Comparison of ENCODE assay signal across 25 mouse cellular contexts in the genomic region with DNA sequence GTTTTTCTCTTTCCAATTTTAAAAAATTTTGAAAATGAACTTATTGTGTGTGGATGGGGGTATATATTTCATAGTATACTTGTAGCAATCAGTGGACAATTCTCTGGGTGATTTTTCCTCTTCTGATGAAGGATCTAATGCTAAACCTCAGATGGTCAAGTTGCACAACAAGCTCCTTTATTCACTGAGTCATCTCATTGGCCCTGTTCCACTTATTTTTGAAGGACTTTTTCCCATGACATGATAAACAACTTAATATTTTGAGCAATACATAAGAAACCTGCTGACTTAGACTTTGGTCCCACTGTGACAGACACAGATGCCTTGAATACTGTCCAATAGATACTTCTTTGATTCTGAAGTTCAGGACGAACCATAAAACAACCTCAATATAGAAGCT. TPM values are rescaled to one million over a fixed set of nuclear protein-coding genes. Genes with fewer than 3 reads are reported as not detected.
DNase-seq lines count a peak whose midpoint lies in the region; TF ChIP-seq lines count a peak whose summit lies in the region.
"Had no signal": no experiment of that assay in that cellular context is flagged by ENCODE, and none has a peak within 500 bp of the region (broad histone marks: within the 10 kb centered on the region; RNA-seq: fewer than 3 reads in every experiment).

No protein-coding gene starts in this region.

- DNase-seq in lung, postnatal 36 days, result peak; percentile 10
- no peak for DNase-seq in lung, adult 18-20 months
- DNase-seq in heart, embryonic 10.5 days (ENCODE audit: low spot score), result no peak
- no peak for DNase-seq in T-cell, adult 2 months (ENCODE audit: low spot score)
- DNase-seq: adrenal gland, postnatal 10 days; B cell, adult 2 months; cerebellum, adult 11-12 months; cerebellum, adult 8-10 months; cerebellum, postnatal 10 days; cerebellum, postnatal 36 days; embryo, embryonic 11 days; gastrocnemius, postnatal 25 days; heart, adult 18-20 months; heart, postnatal 14 days; heart, postnatal 4 days had no signal

- no peak for TF ChIP-seq CTCF in C2C12 (IDR thresholded peaks at IDR 0.05; ENCODE audit: control insufficient read depth, insufficient read depth, insufficient read length)

- H3K79me2 ChIP-seq in C2C12 (ENCODE audit: control insufficient read depth, insufficient read depth) (no peaks in the 10 kb centered on the region), myocyte (ENCODE audit: control insufficient read depth, insufficient read depth) (no peaks in the 10 kb centered on the region)

- H3K36me3 ChIP-seq in C2C12 (ENCODE audit: control insufficient read depth, insufficient read depth), result no peaks in the 10 kb centered on the region
- no peaks in the 10 kb centered on the region for H3K36me3 ChIP-seq in myocyte (ENCODE audit: control insufficient read depth, insufficient read depth)
- H3K36me3 ChIP-seq in heart, embryonic 10.5 days, result no peaks in the 10 kb centered on the region
- H3K36me3 ChIP-seq: embryonic facial prominence, embryonic 10.5 days; embryonic facial prominence, embryonic 13.5 days; forebrain, embryonic 12.5 days; forebrain, embryonic 15.5 days; heart, embryonic 13.5 days; hindbrain, embryonic 15.5 days had no signal

- no peaks in the 10 kb centered on the region for H3K9me3 ChIP-seq in heart, embryonic 10.5 days
- H3K9me3 ChIP-seq: embryonic facial prominence, embryonic 10.5 days; embryonic facial prominence, embryonic 13.5 days; forebrain, embryonic 12.5 days; forebrain, embryonic 15.5 days; heart, embryonic 13.5 days; hindbrain, embryonic 15.5 days had no signal

- no peak overlapping the region for H3K4me2 ChIP-seq in myocyte (ENCODE audit: low read depth)
- H3K4me2 ChIP-seq: embryonic facial prominence, embryonic 13.5 days; forebrain, embryonic 12.5 days; forebrain, embryonic 15.5 days; heart, embryonic 13.5 days; hindbrain, embryonic 15.5 days had no signal

- H3K4me3 ChIP-seq in C2C12 (ENCODE audit: insufficient read depth, poor library complexity, severe bottlenecking) (no peak overlapping the region), myocyte (no peak overlapping the region)
- H3K4me3 ChIP-seq in heart, embryonic 10.5 days, result no peak overlapping the region
- H3K4me3 ChIP-seq: embryonic facial prominence, embryonic 10.5 days; embryonic facial prominence, embryonic 13.5 days; erythroblast, embryonic 14.5 days; forebrain, embryonic 12.5 days; forebrain, embryonic 15.5 days; heart, embryonic 13.5 days; hindbrain, embryonic 15.5 days had no signal

- WGBS in heart, embryonic 10.5 days, result 83% methylated on average over 1 of the region's 1 CpGs

- H3K27ac ChIP-seq in heart, embryonic 10.5 days, result no peak overlapping the region
- H3K27ac ChIP-seq: embryonic facial prominence, embryonic 10.5 days; embryonic facial prominence, embryonic 13.5 days; forebrain, embryonic 12.5 days; forebrain, embryonic 15.5 days; heart, embryonic 13.5 days; hindbrain, embryonic 15.5 days had no signal

- H3K27me3 ChIP-seq in C2C12 (ENCODE audit: control insufficient read depth, insufficient read depth, insufficient read length), result no peaks in the 10 kb centered on the region
- H3K27me3 ChIP-seq in myocyte (ENCODE audit: control insufficient read depth, insufficient read depth, insufficient read length), result no peaks in the 10 kb centered on the region
- H3K27me3 ChIP-seq in heart, embryonic 10.5 days (ENCODE audit: insufficient read depth, poor library complexity, severe bottlenecking), result no peaks in the 10 kb centered on the region
- H3K27me3 ChIP-seq: embryonic facial prominence, embryonic 13.5 days; forebrain, embryonic 12.5 days; forebrain, embryonic 15.5 days; heart, embryonic 13.5 days; hindbrain, embryonic 15.5 days had no signal

- H3K4me1 ChIP-seq in heart, embryonic 10.5 days, result no peaks in the 10 kb centered on the region
- H3K4me1 ChIP-seq: embryonic facial prominence, embryonic 10.5 days; embryonic facial prominence, embryonic 13.5 days; forebrain, embryonic 12.5 days; forebrain, embryonic 15.5 days; heart, embryonic 13.5 days; hindbrain, embryonic 15.5 days had no signal

- no peaks in the 10 kb centered on the region for H3K79me3 ChIP-seq in C2C12 (ENCODE audit: low read depth)

- TF ChIP-seq POLR2A in myocyte (IDR thresholded peaks at IDR 0.05; ENCODE audit: insufficient read length, low read depth), result no peak

- H3ac ChIP-seq in C2C12 (ENCODE audit: control insufficient read depth, insufficient read length, low read depth), result no peak overlapping the region
- H3ac ChIP-seq in myocyte (ENCODE audit: control insufficient read depth, insufficient read length), result no peak overlapping the region

TF ChIP-seq in C2C12, 6 proteins besides CTCF, POLR2A, EP300 and RAD21:
- TF ChIP-seq MYOG (IDR thresholded peaks at IDR 0.05; ENCODE audit: control insufficient read depth, extremely low read depth, insufficient read length) (no peak), CEBPB (IDR thresholded peaks at IDR 0.05; ENCODE audit: low read depth) (peak; percentile 53)

TF ChIP-seq in myocyte, 11 proteins besides CTCF, POLR2A, EP300 and RAD21:
- TF ChIP-seq CEBPB (IDR thresholded peaks at IDR 0.05; ENCODE audit: insufficient read depth, poor library complexity, severe bottlenecking) (peak; percentile 71; the same call in 1 of the 2 replicates), MAX (IDR thresholded peaks at IDR 0.05; ENCODE audit: low read depth) (no peak)
TF ChIP-seq in myocyte: peak in this region for 1.

RNA-seq across cellular contexts. Expression of gene Fam84a, which starts 14.8 kb away (rescaled TPM):
- polyA plus RNA-seq in C2C12 (2012; fragmentation: generic; extraction: Trizol), result 0.76 TPM
- 0.62 TPM for polyA plus RNA-seq in myocyte (2012; fragmentation: generic; extraction: Trizol)
- polyA plus RNA-seq in heart, embryonic 10.5 days (2016; fragmentation: Nextera tagmentation; extraction: Ambion mirVana), result 1.3 and 2.7 TPM in 2 replicates
- polyA plus RNA-seq: CD4-positive, CD25-positive, alpha-beta regulatory T cell, adult 4 months; erythroblast, embryonic 14.5 days had no signal
